Mouse (Mus musculus) activated CD4-positive, CD25-positive, alpha-beta regulatory T cell (primary cell): ENCODE results near the gene Csf2ra. TPM values are rescaled to one million over a fixed set of nuclear protein-coding genes. Genes with fewer than 3 reads are reported as not detected.

Experiments used
- polyA plus RNA-seq, 2 experiments: library from polyadenylated mRNA; unstranded; fragments of 100-300 nt; shearing (Covaris generic); gene quantifications; one replicate each; pipeline ENCODE4 v1.2.1; 2017

Csf2ra gene
- 1 to 10 TPM; 6.3 to 8.1 TPM for polyA plus RNA-seq

DNA sequence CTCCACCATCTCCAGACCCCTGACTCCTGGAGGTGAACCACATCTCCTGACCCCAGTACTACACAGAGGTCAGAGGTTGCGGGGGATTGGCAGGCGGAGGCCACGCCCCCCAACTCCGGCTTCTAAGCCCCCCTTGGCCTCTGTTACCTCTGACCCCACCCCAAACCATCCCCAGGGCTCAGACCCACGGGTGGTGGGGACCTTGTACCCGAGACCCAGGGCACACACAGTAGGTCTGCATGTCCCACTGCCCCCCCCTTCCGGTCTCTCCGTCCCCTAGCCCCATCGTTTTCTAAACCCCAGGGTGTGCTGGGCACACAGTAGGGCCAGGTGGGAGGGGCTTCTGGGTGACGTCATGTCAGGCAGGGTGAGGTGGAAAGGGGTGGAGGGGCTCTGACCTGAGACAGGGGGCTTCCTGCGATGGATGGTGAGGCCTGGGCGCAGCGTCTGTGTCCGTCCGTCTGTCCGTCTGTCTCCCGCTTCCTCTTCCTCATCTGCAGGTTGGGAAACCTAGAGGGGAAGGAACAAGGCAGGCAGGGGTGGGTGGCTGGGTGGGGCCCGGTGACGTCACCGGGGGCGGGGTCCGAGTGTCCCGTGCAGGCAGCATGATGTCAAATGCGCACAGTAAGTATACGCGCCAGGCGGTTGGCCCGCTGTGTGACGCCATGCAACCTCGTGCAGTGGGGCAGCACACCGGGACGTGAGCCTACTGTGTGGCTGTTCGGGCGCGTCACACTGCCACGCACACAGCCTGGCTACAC lies at the start of gene Csf2ra:
Gene Csf2ra, minus strand, starts transcription at position 489 of the 761 bp plus-strand sequence.

DNA sequence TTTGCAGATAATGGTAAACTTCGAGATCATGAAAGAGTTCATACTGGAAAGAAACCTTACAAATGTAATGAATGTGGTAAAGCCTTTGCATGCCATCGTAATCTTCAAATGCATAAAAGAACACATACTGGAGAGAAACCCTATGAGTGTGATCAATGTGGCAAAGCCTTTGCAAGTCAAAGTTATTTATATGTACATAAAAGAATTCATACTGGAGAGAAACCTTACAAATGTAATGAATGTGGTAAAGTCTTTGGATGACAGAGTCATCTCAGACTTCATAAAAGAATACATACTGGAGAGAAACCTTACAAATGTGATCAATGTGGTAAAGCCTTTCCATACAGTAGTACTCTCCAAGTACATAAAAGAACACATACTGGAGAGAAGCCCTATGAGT lies 44.6 kb downstream of the Csf2ra start, which contains the start of gene Gm6020:
Gene Gm6020, plus strand, starts transcription at position 301 of the 400 bp plus-strand sequence.

DNA sequence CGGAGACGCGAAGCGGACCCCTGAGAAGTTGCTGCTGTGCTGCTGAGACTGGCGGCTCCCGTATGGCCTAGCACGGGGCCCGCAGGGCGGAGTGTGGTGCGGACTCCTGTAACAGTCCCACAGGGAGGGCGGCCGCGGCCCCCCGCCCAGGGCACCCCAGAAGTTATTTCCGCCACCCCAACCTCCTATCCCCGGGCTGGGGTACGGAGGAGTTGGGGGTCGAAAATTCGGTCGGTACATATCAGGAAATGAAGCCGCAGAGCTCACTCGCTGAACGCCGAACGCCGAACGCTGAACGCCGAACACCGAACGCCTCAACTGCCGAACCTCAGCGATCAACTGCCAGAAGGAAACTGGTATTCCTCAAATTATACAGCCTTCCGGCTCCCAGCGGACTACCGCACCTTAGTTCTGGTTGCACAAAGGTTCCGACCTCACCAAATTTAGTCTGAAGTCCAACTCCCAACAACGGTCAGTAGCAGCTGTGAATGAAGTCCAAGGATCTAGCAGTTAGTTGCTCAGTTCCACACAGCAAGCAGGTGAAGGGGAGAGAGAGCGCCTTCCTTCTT lies 52.4 kb downstream of the Csf2ra start, which contains the start of gene Gm7102:
Gene Gm7102, minus strand, starts transcription at position 554 of the 569 bp plus-strand sequence.

Other genes with a start within 250 kb of the Csf2ra start
- 10 to 100 TPM; 33.5 to 37.7 TPM for gene Zfp950, start 87.6 kb downstream of the Csf2ra start, polyA plus RNA-seq
- under 1 TPM; 0.17 to 0.25 TPM for gene Gm7102, start 52.1 kb downstream of the Csf2ra start, polyA plus RNA-seq
- not detected for gene Gm6020, start 44.5 kb downstream of the Csf2ra start, polyA plus RNA-seq
- 1 to 10 TPM in 1 of 2 experiments, not detected in 1; 1.3 TPM for gene Gm21060, start 68.6 kb upstream of the Csf2ra start, polyA plus RNA-seq